ENCODE assay signal across 8 mouse cellular contexts in genomic region chr1:72599146-72600101, GRCm38 (mm10). TPM values are rescaled to one million over a fixed set of nuclear protein-coding genes. Genes with fewer than 3 reads are reported as not detected.
DNase-seq lines count a peak whose midpoint lies in the region; ATAC-seq and TF ChIP-seq lines count a peak whose summit lies in the region.

No protein-coding gene starts in this region.

- H3K9me3 ChIP-seq in embryonic facial prominence, embryonic 13.5 days, result no peaks in the 10 kb centered on the region
- H3K9me3 ChIP-seq in embryonic facial prominence, embryonic 10.5 days, result no peaks in the 10 kb centered on the region
- H3K9me3 ChIP-seq in midbrain, embryonic 15.5 days, result no peaks in the 10 kb centered on the region

- H3K9ac ChIP-seq in embryonic facial prominence, embryonic 13.5 days, result 0 out of 2 replicates have a peak overlapping the region, but pooled peaks have one; percentile 32
- H3K9ac ChIP-seq in midbrain, embryonic 15.5 days, result no peak overlapping the region

- H3K4me1 ChIP-seq in embryonic facial prominence, embryonic 13.5 days, result peaks cover 18% of the 10 kb centered on the region
- H3K4me1 ChIP-seq in embryonic facial prominence, embryonic 10.5 days, result no peaks in the 10 kb centered on the region
- peaks cover 16% of the 10 kb centered on the region for H3K4me1 ChIP-seq in kidney, adult 2 months (ENCODE audit: control insufficient read depth, insufficient read depth, low read length)
- no peaks in the 10 kb centered on the region for H3K4me1 ChIP-seq in midbrain, embryonic 15.5 days

- WGBS in embryonic facial prominence, embryonic 13.5 days, result 59% methylated on average over 21 of the region's 21 CpGs
- WGBS in embryonic facial prominence, embryonic 10.5 days, result 91% methylated on average over 21 of the region's 21 CpGs
- WGBS in kidney, adult 2 months, result 22% methylated on average over 21 of the region's 21 CpGs
- WGBS in midbrain, embryonic 15.5 days, result 80% methylated on average over 21 of the region's 21 CpGs

- 0 out of 2 replicates have a peak overlapping the region, but pooled peaks have one; percentile 28 for H3K27ac ChIP-seq in embryonic facial prominence, embryonic 13.5 days
- no peak overlapping the region for H3K27ac ChIP-seq in embryonic facial prominence, embryonic 10.5 days (replicated peaks)
- H3K27ac ChIP-seq in kidney, adult 2 months (ENCODE audit: insufficient read depth, low read depth, low read length), result peak overlapping the region; percentile 10; the same call in 1 of the 2 replicates
- no peak overlapping the region for H3K27ac ChIP-seq in midbrain, embryonic 15.5 days
- H3K27ac ChIP-seq in left cerebral cortex, adult 2 months, result no peak overlapping the region

- DNase-seq in embryonic facial prominence, embryonic 10.5 days (ENCODE audit: low spot score), result no peak
- peak; percentile 49 for DNase-seq in brain, adult 2 months (ENCODE audit: low read depth, low spot score)
- peak; percentile 85 for DNase-seq in kidney, adult 2 months
- peak; percentile 78 for DNase-seq in lung, postnatal 36 days
- no peak for DNase-seq in frontal cortex, postnatal 25 days (ENCODE audit: low spot score in 2 of 2)
- DNase-seq in left cerebral cortex, adult 2 months (ENCODE audit: extremely low spot score in 1 of 2, low spot score in 2 of 2), result no peak

- TF ChIP-seq CTCF in kidney, adult 2 months (conservative IDR thresholded peaks at IDR 0.05; ENCODE audit: insufficient read depth, insufficient read length, low read depth, low read length), result no peak
- no peak for TF ChIP-seq CTCF in left cerebral cortex, adult 2 months (IDR thresholded peaks at IDR 0.05)

- no peaks in the 10 kb centered on the region for H3K27me3 ChIP-seq in embryonic facial prominence, embryonic 13.5 days
- H3K27me3 ChIP-seq in embryonic facial prominence, embryonic 10.5 days (replicated peaks; ENCODE audit: low read depth, poor library complexity, severe bottlenecking), result no peaks in the 10 kb centered on the region
- H3K27me3 ChIP-seq in kidney, adult 2 months (replicated peaks; ENCODE audit: control insufficient read depth, insufficient read depth, low read length), result no peaks in the 10 kb centered on the region
- no peaks in the 10 kb centered on the region for H3K27me3 ChIP-seq in midbrain, embryonic 15.5 days (replicated peaks)

- intact Hi-C loops in left cerebral cortex, adult 2 months (cut with DNase I), result no loop called here

- no peak overlapping the region for H3K4me3 ChIP-seq in embryonic facial prominence, embryonic 13.5 days
- H3K4me3 ChIP-seq in embryonic facial prominence, embryonic 10.5 days, result no peak overlapping the region
- H3K4me3 ChIP-seq in kidney, adult 2 months (ENCODE audit: insufficient read depth, low read depth, low read length), result no peak overlapping the region
- no peak overlapping the region for H3K4me3 ChIP-seq in midbrain, embryonic 15.5 days
- no peak overlapping the region for H3K4me3 ChIP-seq in left cerebral cortex, adult 2 months

- no peak for TF ChIP-seq POLR2A in kidney, adult 2 months (IDR thresholded peaks at IDR 0.05; ENCODE audit: low read depth, low read length)

- peak overlapping the region; percentile 18; the same call in 1 of the 2 replicates for H3K4me2 ChIP-seq in embryonic facial prominence, embryonic 13.5 days
- H3K4me2 ChIP-seq in midbrain, embryonic 15.5 days, result no peak overlapping the region

- H3K36me3 ChIP-seq in embryonic facial prominence, embryonic 13.5 days, result peaks cover 64% of the 10 kb centered on the region
- peaks cover 94% of the 10 kb centered on the region for H3K36me3 ChIP-seq in embryonic facial prominence, embryonic 10.5 days (replicated peaks)
- H3K36me3 ChIP-seq in kidney, adult 2 months (ENCODE audit: control insufficient read depth, insufficient read depth, low read length), result no peaks in the 10 kb centered on the region
- H3K36me3 ChIP-seq in midbrain, embryonic 15.5 days (replicated peaks), result peaks cover 33% of the 10 kb centered on the region

- no peak for ATAC-seq in embryonic facial prominence, embryonic 13.5 days (ENCODE audit: insufficient number of reproducible peaks, insufficient read depth, low FRiP score, low TSS enrichment, low read depth)
- no peak for ATAC-seq in midbrain, embryonic 15.5 days (replicated peaks)

RNA-seq across cellular contexts. Expression of gene Smarcal1, which starts 16.4 kb away (rescaled TPM):
- polyA plus RNA-seq in embryonic facial prominence, embryonic 13.5 days (2015; fragmentation: Nextera tagmentation; extraction: Ambion mirVana), result 27.8 and 30.4 TPM in 2 replicates
- 31.4 and 33.3 TPM in 2 replicates for polyA plus RNA-seq in embryonic facial prominence, embryonic 10.5 days (2016; fragmentation: Nextera tagmentation; extraction: Ambion mirVana)
- 22.5 and 24.3 TPM in 2 replicates for polyA plus RNA-seq in kidney, adult 2 months (2012; rRNA removed)
- 29.6 and 30.9 TPM in 2 replicates for polyA plus RNA-seq in midbrain, embryonic 15.5 days (2015; fragmentation: Nextera tagmentation; extraction: Ambion mirVana)
- total RNA-seq in left cerebral cortex, adult 2 months (2021), result 10 to 100 TPM; 69.0 to 72.4 TPM

Comparison
In these comparisons a context has a peak if more than half of its experiments do, and no peak if none do; other contexts are left out.
1. H3K27ac ChIP-seq: peak in embryonic facial prominence, embryonic 13.5 days (single experiment) and kidney, adult 2 months (single experiment); none in embryonic facial prominence, embryonic 10.5 days (single experiment), midbrain, embryonic 15.5 days (single experiment) and left cerebral cortex, adult 2 months (single experiment).
2. DNase-seq: peak in brain, adult 2 months (single experiment), kidney, adult 2 months (single experiment) and lung, postnatal 36 days (single experiment); none in embryonic facial prominence, embryonic 10.5 days (single experiment), frontal cortex, postnatal 25 days (0 of 2) and left cerebral cortex, adult 2 months (0 of 2).